Mouse (Mus musculus) megakaryocyte, adult 5-6 weeks (primary cell): Measurements from ENCODE around the gene Slc46a2. TPM values are rescaled to one million over a fixed set of nuclear protein-coding genes. Genes with fewer than 3 reads are reported as not detected.

Source experiments
- ATAC-seq: 2 replicates; pipeline ENCODE4 v1.8.0; 2016; ENCODE audit warnings: mild to moderate bottlenecking, inconsistent platforms; ENCODE audit not compliant: poor library complexity, severe bottlenecking
- total RNA-seq, 2 experiments: library from RNA; stranded (forward) in 1 of 2; stranded (reverse) in 1 of 2; fragments of 153-499, 151-499 nt in 1 of 2; fragments of 221-1000, 200-1000 nt in 1 of 2; gene quantifications; 2 replicates each; pipeline versions ENCODE4 v1.2.3 to v1.2.4; 2015 to 2017

Slc46a2 gene
- not detected in 2 replicates for total RNA-seq (2015)
- not detected in 2 replicates for total RNA-seq (2017)

DNA sequence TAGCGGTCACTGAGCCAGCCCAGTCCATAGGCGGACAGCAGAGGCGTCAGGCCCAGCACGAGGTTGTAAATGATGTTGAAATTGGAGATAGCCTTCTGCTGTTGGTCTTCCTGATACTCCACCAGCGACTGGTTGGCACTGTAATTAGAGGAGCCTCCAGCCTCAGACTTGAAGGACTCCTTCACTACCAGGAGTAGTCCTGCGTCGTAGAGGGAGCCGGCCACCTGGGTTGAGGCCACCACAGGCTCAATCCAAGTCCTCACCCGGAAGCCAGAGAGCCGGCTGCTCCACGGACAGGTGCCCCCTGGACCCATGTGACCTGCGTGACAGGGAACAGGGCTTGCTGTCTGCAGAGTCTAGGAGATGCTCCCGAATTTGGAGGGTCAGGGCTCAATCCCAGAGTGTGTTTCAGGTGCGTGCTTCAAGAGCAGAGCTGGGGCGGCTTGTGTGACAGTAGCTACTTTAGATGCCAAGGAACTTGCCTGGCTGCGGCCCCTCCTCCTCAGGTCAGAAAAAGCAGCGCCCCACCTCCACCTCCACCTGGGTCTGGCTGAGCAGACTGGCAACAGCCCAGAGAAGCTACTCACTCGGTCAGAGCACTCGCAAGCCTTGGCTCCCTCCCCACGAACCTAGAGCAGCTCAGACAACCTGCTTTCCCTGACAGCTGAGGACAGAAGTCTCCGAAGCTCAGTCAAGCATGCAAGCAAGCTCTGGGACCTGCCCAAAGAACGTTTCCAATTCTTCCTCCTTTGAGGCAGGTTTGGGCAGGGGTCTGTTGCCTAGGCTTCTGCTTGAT lies at the start of gene Slc46a2:
Gene Slc46a2 (minus strand): TSS at position 449 of the 796 bp plus-strand sequence.
- no peak for ATAC-seq

DNA sequence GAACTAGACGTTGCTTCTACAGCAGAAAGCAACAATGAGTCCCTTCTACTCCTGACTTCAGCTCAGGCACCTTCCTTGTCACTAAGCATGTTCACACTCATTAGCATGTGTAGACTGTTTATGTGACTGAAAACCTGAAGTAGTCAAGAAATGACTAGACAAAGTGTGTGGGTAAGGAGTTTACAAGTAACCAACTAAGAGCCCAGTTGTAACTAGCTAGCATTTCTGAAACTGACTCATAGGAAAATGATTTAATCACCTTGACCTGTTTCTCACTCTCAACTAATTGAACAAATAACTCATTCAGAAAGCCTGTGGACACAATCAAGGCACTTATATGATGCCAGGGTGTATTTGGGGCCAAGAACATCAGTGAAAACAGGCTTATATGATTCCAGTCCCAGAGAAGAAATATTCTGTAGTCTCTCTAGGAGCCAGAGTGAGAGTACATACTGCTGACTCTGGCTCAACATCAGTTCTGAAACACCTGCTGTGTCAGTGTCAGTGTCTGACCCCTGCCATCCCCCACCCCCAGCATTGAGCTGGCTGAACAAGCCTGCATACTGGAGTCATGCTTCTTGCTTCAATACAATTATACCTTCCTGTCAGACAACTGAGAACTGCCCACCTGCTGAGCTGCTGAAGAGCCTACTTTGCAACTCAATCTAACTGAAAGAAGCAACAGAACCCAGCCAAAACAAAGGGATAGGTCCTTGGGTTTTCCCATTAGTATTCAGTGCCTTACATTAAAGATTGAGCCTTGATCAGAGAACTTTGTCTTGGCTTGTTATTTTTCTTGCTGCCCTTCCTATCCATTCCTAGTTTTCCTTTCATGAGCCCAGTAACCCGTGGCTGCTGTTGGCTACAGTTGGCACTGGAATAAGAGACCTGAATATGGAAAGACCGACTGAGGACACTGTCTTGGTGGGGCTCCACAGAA lies 48.8 kb upstream of the Slc46a2 start, which contains the start of gene Mup6:
Gene Mup6 (plus strand): TSS at position 890 of the 940 bp plus-strand sequence.
- no peak for ATAC-seq

DNA sequence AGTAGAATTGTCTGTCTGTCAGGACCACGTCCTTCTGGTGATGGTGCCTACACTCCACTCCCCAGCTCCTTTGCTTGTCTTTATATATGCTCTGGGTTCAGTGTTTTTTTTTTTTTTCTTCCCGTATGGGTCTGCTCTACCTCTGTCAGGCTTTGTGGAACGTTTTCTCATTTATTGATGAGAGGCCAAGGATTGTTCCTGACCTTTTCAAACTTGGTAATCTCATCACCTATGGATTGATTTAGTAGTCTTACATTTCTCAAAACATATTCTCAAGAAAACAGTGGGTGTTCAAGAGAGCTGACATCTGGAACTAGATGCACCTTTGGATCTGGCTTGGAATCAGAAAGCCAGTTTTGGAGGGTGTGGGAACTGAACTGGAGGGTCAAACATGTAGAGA lies 45.8 kb upstream of the Slc46a2 start, which contains the start of gene Mup4:
Gene Mup4 (minus strand): TSS at position 101 of the 400 bp plus-strand sequence.
- no peak for ATAC-seq

DNA sequence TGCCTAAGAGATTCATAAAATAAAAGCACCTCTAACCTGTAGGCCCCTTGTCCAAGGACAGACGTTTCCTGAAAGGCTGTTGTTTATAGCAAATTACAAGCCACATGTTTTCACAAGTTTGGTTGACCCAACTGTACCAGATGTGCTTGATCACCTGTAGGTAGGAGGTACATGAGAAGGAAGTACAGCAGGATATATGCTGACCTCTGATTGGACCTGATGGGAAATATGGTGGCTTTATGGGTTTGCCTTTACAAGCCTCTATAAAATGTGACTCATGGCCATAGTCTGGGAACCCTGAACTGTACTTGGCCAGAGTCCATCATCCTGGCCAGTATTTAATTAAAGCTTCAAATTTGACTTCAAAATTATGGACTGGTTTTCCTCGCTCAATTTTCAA lies 22.7 kb upstream of the Slc46a2 start:
- ATAC-seq, result no peak

DNA sequence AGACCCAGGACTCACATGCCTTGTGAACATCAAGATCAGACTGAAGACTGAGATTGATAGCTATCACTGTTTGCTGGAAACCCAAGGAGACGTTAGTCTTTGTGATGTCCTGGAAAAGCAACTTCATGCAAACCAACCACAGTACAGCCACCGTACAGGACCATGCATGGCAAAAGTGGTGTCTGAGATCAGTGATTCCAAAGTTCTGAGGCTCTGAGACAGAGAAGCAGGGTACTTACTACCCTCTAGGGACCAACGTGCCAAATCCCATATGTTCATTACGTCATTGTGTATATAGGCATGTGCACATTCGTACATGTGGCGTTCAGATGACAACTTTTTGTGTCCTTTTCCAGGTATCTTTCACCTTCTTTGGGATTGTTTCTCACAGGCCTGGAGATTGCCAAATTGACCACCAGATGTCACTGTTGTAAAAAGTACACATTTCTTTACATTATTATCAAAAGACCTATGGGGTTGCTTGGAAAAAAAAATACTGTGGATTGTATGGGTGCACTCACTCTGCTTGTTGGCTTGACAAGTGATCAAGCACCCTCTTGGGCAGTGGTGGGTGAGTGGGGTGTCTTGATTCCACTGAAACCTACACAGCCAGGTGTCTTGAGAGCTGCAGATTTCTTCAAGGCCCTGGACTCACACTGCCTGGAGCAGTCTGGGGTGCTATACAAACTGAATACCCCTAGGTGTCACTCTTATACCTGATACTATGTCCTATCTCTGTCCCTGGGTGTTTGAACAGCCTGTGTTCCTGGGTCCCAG lies 17.8 kb upstream of the Slc46a2 start:
- ATAC-seq, result peak; percentile 55; the same call in 1 of the 2 replicates

DNA sequence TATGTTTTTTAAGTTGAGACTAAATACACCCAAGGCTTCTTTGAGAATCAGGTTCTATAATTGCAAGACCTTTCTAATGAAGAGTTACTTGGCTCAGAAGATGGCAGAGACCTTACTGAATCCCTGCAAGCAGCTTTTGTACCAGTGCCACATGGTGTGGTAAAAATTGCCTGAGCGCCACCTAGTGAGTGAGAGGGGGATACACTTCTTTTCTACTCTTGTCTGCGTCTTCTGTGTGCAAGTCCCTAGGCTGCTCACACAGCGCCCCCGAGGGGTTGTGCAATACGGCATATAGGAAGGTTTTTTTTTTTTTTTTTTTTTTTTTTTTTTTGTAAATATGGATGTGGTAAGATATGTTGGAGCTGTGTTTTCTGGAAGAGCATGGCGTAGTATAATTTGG lies 13.5 kb upstream of the Slc46a2 start:
- peak; percentile 95 for ATAC-seq

DNA sequence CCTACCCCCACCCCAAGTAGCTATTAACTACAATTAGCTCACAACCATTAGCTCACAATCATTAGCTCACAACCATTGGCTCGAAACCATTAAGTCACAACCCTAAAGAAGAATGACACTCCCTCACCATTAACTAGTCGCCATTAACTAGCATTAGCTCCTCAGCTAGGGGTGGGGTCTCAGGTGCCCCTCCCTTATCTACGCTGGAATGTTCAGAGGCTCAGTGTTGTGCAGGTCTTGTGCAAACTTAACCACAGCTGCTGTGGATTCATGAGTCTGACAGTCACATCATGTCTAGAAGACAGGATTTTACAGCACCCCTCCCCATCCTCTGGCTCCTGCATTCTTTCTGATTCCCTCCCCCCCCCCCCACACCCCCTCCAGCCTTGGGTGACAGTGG lies 12.8 kb upstream of the Slc46a2 start:
- no peak for ATAC-seq

DNA sequence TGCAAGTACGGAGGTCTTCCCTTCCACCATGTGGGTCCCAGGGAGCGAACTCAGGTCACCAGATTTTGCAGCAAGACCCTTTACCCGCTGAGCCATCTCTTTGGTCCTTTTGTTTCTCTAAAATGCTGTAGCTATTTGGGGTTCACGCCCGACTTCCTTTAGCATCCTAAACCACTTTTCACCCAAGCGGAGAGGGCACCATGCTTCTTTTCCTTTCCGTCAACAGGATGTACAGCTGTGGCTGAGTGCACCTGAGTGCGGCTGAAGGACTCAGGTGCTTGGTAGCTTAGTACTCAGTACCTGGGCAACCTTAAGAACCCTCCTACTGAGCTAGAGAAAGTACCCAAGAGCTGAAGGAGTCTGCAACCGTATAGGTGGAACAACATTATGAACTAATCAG lies 10.2 kb upstream of the Slc46a2 start:
- no peak for ATAC-seq

DNA sequence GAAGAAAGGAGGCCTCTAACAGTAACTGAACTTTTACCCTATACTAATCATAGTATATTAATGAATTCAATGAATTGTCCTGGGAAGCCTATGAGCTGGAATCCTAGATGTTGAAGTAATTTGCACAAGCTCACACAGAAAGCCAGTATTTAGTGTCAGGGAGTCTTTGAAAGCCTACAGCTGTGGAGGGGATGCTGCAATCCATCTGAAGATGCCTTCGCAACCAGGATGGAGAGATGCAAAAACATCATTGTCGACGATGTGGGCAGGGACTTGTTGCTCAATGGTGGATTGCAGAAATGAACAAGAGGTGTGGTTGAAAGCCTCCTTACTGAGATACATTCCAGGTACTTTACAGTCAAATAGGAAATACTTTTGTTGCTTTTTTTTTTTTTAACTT lies 3.1 kb upstream of the Slc46a2 start:
- ATAC-seq, result peak; percentile 56

DNA sequence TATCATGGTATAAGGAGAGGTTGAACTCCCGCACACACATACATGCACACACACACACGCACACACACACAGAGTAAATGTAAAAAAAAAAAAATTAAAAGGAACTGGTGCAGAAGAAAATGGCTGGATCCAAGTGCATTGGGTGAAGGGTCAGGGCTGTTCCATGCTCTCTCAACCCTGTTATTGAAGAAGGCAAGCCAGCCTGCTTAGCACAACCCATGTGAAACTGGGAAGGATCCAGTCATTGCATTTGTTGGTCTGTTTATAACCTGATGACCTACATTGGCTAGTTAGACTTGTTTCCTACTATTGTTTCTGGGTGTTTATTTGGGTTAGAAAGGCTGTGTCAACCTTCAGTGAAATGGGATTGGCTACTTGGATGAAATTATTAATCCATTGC lies 6.1 kb downstream of the Slc46a2 start:
- ATAC-seq, result no peak

DNA sequence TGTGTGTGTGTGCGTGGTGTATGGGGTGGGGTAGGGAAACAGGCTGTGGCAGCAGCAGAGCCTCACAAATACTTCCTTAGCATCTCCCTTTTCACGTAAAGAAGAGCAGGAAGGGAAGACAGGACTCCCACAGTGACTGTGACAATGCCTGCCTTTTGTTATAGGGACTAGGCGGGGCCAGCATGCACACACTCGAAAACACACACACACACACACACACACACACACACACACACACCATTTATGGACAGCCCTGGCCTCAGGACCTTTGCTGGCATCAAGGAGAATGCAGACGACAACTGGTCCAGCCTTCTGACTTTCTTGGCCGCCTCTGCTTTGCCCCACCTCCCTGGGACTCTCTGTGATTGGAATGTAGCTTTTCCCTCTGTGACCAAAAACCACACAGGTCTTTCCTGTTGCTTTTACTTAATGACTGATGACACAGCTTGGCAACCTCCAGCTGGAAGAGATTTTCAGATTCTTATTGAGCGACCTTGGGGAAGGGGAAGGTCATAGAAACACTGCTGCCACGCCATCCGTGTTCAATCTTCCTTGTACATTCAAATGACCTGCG lies 7.1 kb downstream of the Slc46a2 start:
- ATAC-seq, result no peak

DNA sequence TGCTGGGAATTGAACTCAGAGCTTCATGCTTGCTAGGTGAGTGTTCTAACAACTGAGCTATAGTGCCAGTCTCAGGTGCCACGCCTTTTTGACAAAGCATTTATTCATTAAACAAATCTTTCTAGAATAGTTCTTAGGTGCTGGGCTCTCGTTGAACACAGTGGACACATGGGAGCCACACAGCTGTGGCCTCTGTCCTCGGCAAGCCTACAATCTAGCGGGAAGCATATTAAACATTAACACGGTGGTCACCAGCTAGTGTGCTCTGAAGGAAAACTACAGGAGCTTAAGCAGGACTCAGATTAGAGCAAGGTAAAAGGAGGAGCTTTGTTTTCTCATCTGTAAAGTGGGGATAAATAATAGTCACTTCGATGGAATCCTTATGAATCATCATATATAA lies 7.8 kb downstream of the Slc46a2 start:
- ATAC-seq, result no peak

DNA sequence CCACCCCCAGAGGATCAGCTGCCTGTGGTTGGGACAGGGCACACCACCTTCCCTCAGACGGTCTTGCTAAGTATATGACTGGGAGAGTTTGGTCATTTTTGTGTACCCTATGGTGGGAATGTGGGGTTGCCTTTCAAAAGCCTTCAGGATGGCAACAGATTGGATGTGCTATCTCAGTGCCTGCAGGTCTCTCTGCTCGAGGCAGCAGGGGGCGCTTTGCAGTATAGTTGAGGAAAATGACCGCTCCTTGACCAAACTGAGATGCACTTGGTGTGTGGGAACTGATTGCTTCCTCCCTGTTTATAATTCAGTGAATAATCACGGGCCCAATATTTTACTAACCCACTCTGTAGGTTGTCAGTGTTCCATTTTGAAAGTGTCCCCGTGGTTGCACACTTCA lies 12.3 kb downstream of the Slc46a2 start:
- no peak for ATAC-seq

DNA sequence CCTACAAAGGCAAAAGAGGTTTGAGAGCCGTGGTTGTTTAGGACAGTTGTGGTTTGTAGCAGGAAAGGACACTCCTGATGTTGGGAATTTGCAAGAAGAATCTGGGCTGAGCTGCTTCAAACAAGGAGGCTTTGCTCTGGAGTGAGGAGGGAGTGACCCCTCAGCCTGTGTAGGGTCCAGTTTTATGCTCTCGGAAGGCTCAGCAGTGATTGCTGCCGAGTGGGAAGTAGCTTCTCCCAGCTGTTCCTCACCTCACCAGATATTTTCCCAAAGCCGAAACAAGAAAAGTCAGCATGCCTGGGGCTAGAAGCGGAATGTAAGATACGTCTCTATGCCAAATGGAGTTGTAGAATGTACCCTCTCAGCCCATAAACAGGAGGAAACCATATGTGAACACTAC lies 13.0 kb downstream of the Slc46a2 start:
- no peak for ATAC-seq

DNA sequence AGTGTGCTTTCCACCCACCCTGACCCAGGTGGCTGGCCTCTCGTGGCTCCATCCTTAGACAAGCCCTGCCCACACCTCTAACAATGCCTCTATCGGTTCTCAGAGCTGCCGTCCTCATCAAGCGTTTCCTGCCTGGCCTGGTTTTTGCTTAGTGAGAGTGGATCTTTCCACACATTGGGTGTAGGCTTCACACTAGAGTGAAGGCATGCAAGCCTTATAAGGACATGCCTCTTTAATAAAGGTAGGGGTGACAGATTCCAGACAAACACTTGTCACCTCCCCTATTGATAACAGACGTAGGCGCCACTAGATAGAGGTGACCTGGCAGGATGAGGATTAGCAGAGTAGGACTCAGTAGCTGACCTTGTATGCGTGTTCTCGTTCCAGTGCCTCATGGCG lies 16.3 kb downstream of the Slc46a2 start:
- no peak for ATAC-seq

DNA sequence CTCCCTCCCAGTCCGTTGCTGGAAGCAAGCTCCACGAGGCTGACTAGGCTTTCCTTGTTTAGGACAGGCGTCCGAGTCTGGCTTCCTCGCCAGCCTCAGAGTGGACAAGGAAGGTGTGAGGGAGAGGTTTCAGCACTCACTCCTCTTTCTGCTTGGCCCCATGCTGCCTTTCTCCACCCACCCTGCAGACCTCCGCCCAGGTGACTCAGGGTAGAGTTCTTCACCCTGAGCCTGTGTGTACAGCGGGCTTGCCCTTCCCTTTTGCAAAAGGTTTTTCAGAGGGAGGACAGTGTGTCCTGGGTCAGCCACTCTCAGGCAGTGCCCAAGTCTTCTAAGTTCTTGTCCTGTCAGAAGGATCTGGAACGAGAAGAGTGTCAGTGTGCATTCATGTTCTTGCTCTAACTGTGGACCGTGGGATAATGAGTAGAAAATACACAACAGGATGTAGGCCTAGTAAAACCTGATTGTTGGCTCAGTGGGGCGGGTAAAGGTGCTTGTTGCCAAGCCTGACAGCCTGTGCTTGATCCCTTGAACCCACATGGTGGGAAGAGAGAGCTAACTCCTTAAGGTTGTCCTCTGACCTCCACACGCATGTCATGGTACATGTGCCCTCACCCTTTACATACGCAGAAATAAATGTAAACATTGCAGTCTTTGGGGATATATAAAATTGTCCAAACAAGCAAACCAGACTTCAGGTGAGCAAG lies 16.9 kb downstream of the Slc46a2 start:
- no peak for ATAC-seq

DNA sequence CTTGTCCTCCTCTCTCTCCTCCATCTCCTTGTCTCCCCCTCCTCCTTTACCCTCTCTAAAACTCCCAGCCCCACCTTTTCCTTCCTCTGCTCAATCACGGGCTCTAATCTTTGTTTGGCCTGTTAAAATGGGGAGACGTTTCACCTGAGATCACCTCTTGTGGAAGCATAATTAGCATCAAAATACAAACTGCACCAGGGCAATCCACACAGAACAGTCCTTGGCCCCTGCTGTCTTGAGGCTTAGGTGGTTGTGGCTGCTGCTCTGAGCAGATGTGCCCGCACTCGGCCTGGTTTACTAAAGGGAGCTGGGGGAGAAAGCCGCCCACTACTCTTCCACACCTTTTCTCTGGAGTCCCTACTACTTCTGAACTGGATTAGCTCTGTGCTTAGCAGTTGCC lies 18.9 kb downstream of the Slc46a2 start:
- ATAC-seq, result no peak

DNA sequence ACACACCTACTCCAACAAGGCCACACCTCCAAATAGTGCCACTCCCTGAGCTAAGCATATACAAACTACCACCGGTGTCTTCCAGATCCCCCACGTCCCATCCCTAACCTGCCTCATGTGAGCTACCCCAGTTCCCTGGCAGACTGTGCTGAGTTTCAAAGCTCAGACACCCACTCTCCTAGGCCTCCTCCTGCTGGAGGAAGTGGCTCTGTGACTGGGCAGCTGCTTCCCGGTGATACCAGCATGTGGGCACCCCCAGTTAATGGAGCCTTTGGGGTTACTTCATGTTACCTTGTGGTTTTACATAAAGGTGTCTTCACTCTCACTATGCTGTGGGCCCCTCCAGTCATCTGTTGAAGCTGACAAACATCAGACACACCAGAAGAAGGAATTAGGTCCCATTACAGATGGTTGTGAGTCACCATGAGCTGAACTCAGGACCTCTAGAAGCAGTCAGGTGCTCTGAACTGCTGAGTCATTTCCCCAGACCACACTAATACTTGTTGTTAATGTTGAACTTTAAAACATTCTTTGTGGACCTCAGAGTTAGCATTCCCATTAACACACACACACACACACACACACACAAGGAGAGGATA lies 19.8 kb downstream of the Slc46a2 start:
- no peak for ATAC-seq

DNA sequence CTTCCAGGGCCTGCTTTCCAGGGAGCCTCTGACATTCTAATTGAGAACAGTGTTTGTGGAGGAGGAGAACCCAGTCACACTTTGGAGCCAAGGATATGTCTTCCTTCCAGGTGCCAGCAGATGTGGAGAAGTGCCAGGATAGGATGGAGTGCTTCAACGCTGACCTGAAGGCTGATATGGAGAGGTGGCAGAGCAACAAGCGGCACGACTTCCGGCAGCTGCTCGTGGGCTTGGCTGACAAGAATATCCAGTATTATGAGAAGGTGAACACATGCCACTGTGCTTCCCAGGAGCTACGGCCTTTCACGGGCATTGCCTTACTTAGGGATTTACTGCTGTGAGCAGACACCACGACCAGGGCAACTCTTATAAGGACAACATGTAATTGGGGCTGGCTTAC lies 20.4 kb downstream of the Slc46a2 start:
- no peak for ATAC-seq

DNA sequence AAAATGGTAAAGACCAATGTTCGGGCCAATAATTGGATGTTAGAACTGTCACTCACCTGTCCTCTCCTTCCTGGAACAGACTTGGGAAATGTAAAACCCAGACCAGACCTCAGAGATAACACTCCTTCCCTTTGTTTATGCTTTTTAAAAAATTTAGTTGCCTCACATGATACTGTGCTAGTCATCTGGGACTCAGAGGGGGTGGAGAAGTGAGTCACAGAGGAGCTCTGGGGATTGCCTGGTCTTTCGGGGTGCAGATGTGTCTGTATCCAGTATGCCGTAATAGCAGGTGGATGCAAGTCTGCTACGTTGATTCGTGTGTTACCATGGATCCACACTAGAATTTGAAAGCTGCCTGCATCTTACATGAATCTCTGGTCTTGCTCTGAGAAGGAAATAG lies 22.1 kb downstream of the Slc46a2 start:
- no peak for ATAC-seq
